Mouse (Mus musculus): ENCODE measurements around the gene Tpsab1. TPM values are rescaled to one million over a fixed set of nuclear protein-coding genes. Genes with fewer than 3 reads are reported as not detected.

Tpsab1 gene
- total RNA-seq (2021), result 1 to 10 TPM; 1.0 to 2.2 TPM
- long read RNA-seq, experiment 1, partial matches to known transcripts, result 0 of 2 reads
- long read RNA-seq, experiment 1, other reads (novel, unspliced or antisense), result 0 of 2 reads
- long read RNA-seq, experiment 2, partial matches to known transcripts, result 0 of 1 reads
- long read RNA-seq, experiment 2, other reads (novel, unspliced or antisense), result 0 of 1 reads

DNA sequence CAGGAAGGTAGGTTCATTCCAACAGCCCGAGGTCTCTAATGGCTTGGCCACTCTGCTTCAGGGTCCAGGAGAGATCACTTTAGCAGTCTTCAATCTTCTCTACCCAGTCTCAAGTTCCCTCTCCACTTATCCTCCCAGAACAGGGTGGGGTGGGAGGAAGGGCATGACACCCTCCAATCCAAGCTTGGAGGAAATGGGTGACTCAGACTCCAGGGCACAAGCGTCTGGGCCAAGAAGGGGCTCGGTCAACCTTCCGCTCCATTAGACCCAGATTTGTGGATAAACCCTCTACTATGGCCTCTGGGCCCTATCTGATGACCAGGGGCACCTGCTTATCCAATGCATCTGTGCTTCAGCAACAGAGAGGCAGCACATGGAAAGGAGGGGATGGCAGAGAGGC, at the start of gene Tpsab1:
Tpsab1 (minus strand) TSS at position 101 of the 400 bp plus-strand sequence.
- TF ChIP-seq CTCF (IDR thresholded peaks at IDR 0.05), result no peak
- Histone ChIP-seq H3K4me3 (no peak within 1 kb of the TSS), H3K27ac (no peak within 1 kb of the TSS)
- DNase-seq, result no peak
- intact Hi-C loops (cut with DNase I), result no loop called here

DNA sequence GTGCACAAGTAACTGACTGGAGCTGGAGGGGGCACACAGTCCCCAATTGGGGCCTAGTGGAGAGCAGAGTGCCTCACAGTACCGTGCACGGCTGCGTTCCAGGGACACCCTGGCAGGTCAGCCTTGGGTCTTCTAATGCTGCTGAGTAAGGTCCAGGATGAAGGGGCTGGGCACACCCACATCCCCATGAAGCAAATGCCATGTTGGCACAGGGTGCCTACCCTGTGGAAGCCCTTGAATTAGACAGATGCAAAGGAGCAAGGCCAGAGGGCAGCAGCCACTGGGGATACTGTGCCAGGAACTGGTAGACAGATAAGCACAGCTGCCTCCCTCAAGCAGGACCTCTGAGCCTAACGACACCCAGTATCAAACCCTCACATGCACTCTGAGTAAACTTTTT, 49.2 kb upstream of the Tpsab1 start:
- no peak for TF ChIP-seq CTCF (IDR thresholded peaks at IDR 0.05)
- intact Hi-C loops (cut with DNase I), result no loop called here
- no peak for DNase-seq
- H3K4me3 ChIP-seq, result no peak overlapping the region
- no peak overlapping the region for H3K27ac ChIP-seq

DNA sequence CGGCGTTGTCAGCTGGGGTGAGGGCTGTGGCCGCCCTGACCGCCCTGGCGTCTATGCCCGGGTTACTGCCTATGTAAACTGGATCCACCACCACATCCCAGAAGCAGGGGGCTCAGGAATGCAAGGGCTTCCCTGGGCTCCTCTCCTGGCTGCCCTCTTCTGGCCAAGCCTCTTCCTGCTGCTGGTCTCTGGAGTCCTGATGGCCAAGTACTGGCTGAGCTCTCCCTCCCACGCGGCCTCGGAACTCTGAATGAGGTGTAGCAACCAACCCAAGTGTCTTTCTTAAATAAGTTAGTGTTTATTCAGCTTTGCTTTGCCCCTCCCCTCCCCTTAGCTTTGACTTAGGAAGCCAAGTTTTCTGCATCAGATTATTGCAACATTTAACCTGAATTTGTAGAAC, 28.6 kb upstream of the Tpsab1 start:
- DNase-seq, result no peak
- intact Hi-C loops (cut with DNase I), result no loop called here
- TF ChIP-seq CTCF (IDR thresholded peaks at IDR 0.05), result no peak
- Histone ChIP-seq H3K27ac (no peak overlapping the region), H3K4me3 (no peak overlapping the region)

DNA sequence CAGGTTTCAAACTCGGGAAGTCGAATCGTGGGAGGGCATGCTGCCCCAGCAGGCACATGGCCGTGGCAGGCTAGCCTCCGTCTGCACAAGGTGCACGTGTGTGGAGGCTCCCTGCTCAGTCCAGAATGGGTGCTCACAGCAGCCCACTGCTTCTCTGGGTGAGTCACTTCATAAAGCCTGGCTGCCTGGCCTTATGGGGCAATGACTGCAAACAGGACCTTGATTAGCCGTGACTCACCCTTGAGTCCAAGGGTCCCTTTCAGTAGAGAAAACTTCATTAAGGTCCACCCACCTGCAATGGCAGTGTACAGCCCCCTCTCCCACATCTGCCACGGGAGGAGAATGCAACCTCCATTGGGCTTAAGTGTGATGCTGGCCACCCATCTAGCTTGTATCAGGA, 27.1 kb upstream of the Tpsab1 start:
- intact Hi-C loops (cut with DNase I), result no loop called here
- H3K4me3 ChIP-seq, result no peak overlapping the region
- H3K27ac ChIP-seq, result no peak overlapping the region
- TF ChIP-seq CTCF (IDR thresholded peaks at IDR 0.05), result no peak
- no peak for DNase-seq

DNA sequence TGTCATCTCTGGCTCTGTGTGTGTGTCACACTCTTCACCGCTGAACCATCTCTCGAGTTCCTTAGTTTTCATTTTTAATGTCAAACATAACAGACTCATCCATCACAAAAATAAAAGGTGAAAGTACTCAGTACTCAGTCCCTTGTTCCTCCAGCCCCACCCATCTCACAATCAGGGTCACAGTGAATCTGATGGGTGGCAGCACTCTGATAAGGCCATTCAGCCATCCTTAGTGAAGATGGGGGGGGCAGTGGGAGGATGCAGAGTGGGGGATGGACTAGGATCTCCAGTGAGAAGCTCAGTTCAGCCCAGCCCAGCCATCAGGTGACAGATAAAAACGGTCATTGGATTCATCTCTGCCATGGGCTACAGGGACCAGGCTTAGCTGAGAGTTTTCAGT, 23.6 kb upstream of the Tpsab1 start, which contains the start of gene Tpsg1:
Tpsg1 (plus strand) TSS at position 301 of the 400 bp plus-strand sequence.
- intact Hi-C loops (cut with DNase I), result no loop called here
- Histone ChIP-seq H3K27ac (no peak within 1 kb of the TSS), H3K4me3 (no peak within 1 kb of the TSS)
- no peak for TF ChIP-seq CTCF (IDR thresholded peaks at IDR 0.05)
- no peak for DNase-seq

DNA sequence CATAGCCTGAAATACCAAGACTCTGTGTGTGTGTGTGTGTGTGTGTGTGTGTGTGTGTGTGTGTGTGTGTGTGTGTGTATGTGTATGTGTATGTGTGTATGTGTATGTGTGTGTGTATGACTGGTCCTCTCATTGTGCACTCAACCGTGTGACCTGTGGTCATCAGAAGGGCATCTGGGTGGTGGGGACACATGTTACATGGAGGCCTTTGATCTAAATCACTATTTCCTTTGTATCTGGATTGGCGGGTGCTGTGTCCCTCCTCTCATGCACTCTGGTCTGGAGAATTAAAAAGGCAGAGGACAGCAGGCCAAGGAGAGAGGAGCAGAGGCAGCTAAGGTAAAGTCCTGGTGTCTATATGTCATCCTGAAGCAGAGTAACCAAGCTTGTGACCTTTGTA, 20.6 kb upstream of the Tpsab1 start, which contains the start of gene Tpsb2:
Tpsb2 (plus strand) TSS at position 301 of the 400 bp plus-strand sequence.
- H3K4me3 ChIP-seq, result no peak within 1 kb of the TSS
- intact Hi-C loops (cut with DNase I), result no loop called here
- no peak for DNase-seq
- no peak for TF ChIP-seq CTCF (IDR thresholded peaks at IDR 0.05)
- H3K27ac ChIP-seq, result no peak within 1 kb of the TSS

DNA sequence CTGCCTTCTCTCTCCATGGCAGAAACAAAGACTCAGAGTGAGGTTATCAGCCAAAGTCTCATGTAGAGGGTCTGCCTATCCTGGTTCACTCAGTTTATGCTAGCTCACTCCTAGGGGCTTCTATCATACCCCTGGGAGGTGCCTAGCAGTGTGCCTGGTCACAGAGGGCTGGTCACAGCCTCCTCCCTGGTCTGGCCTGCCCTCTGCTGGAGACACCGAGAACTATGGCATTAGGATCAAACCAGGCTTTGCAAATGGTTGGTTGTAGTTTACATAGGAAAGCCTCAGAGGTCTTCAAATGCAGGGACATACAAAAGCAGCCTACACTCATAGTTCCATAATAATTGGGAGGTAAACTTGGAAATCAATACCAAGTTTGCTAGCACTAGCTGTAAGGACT, 18.4 kb upstream of the Tpsab1 start:
- intact Hi-C loops (cut with DNase I), result loop anchor here (2.0 kb wide), 1 partner anchor 29 kb away; no protein-coding TSS in a partner anchor
- peak; percentile 34 for DNase-seq

DNA sequence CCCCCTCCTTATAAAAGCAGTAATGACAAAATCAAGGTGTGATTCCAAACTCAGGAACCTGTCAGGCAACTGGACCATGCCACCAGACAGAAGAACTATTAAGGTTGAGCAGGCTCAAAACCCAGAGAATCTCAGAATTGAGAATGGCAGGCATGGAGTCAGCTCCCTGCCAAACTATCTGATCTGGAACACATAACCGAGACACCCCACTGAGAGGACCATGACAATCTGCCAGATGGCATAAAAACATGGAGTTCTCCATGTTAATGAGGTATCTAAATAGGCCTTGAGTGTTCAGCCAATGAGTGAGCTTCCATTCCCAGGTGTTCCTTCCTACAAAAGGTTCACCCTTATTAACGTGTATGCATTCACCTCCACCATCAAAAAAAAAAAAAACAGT, 15.9 kb upstream of the Tpsab1 start:
- no peak overlapping the region for H3K27ac ChIP-seq
- intact Hi-C loops (cut with DNase I), result no loop called here
- no peak for TF ChIP-seq CTCF (IDR thresholded peaks at IDR 0.05)

More for the DNA sequence above, 18.4 kb upstream of the Tpsab1 start:
- peak; percentile 75 for TF ChIP-seq CTCF (IDR thresholded peaks at IDR 0.05)
- Histone ChIP-seq H3K4me3 (no peak overlapping the region), H3K27ac (no peak overlapping the region)

DNA sequence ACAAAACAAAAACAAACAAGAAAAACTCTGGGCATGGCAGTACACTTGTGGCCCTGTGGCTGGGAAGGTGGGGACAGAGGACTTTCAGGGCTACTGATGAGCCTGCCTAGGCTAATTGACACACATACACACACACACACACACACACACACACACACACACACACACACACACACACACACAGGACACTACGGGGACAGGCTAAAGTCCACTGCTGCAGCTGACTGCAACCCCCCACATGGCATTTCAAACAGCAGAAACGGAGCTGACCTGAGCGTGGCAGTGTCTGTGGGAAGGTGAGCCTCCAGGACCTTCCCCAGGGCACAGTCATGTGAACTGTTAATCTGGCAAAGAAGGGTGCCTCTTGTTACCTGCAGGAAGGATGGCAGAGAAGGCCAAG, 3.9 kb downstream of the Tpsab1 start:
- no peak for TF ChIP-seq CTCF (IDR thresholded peaks at IDR 0.05)
- DNase-seq, result no peak
- intact Hi-C loops (cut with DNase I), result no loop called here
- Histone ChIP-seq H3K27ac (no peak overlapping the region), H3K4me3 (no peak overlapping the region)

More for the DNA sequence above, 15.9 kb upstream of the Tpsab1 start:
- DNase-seq, result no peak
- no peak overlapping the region for H3K4me3 ChIP-seq

DNA sequence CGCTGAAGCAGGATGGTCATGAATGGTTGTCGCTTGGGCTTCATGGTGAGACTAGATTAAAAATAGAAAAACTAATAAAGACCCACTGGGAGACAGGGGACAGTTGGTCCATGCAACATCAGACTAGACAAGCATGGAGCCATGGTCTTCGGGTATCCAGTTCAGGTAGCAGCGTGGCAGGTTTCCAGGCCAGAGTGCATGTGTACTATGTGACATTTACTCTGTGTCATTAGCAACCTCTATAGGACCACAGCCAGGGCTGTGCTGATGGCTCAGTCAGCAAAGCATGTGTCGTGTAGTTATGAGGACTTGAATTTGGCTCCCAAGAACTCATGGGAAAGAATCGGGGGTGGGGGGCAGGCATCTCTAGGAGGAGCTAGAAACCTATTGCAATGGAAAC, 5.4 kb downstream of the Tpsab1 start:
- intact Hi-C loops (cut with DNase I), result no loop called here
- Histone ChIP-seq H3K27ac (no peak overlapping the region), H3K4me3 (no peak overlapping the region)
- TF ChIP-seq CTCF (IDR thresholded peaks at IDR 0.05), result no peak
- DNase-seq, result no peak

DNA sequence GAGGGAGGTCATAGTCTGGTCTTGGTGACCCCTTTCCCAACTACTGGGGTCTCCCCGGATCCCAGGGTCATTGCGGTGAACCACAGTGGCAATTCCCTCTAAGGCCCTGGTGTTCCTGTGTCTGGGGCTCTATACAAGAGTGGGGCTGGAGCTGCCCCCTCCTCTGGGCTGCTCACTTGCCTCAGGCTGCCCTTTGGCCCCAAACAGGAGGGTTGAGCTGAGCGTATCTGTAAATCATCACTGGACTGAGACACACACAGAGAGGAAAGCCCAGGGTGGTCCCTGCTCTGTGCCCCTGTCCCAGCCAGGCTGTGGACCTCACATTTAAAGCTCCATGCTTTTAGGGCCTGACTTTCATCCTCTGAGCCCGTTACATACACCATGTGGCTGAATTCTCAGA, 7.1 kb downstream of the Tpsab1 start:
- intact Hi-C loops (cut with DNase I), result no loop called here
- no peak for DNase-seq
- Histone ChIP-seq H3K4me3 (no peak overlapping the region), H3K27ac (no peak overlapping the region)
- TF ChIP-seq CTCF (IDR thresholded peaks at IDR 0.05), result no peak

DNA sequence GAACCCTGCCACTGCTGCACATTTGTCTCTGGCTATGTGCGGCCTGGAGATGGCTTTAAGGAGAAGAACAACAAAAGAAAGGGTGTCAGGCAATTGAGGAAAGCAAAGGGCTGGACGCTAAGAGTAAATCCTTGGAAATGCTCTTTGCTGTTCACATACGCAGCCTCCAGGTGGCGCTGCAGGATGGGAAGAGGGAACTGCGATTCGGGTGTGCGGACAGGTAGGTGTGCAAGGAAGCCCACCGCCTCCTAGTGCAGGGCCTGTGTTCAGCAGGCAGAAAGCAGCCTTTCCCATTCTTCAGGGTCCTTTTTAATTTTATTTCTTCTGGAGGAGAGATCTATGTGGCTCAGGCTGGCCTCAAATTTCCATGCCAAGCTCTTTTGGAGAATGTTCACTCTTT, 11.4 kb downstream of the Tpsab1 start:
- peak; percentile 48 for DNase-seq
- H3K4me3 ChIP-seq, result no peak overlapping the region
- intact Hi-C loops (cut with DNase I), result loop anchor here (1.0 to 2.0 kb wide), 2 partner anchors 29 to 137 kb away; no protein-coding TSS in a partner anchor

DNA sequence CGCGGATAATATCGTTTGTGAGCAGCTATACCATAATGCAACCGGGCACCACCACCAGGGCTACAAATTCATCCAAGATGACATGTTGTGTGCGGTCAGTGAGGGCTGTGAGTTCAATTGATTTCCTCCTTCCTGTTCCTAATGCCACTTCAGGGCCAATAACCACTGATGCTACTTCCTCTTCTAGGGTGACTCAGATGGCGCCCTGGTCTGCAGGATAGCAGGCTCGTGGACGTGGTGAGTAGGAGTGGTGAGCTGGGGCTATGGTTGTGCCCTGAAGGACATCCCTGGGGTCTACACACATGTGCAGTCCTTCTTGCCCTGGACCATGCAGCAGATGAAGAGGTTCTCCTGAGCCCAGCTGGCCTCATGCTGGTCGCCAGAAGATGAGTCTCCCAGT, 13.0 kb downstream of the Tpsab1 start:
- no peak for TF ChIP-seq CTCF (IDR thresholded peaks at IDR 0.05)
- H3K27ac ChIP-seq, result no peak overlapping the region
- intact Hi-C loops (cut with DNase I), result no loop called here
- no peak for DNase-seq
- no peak overlapping the region for H3K4me3 ChIP-seq

More for the DNA sequence above, 11.4 kb downstream of the Tpsab1 start:
- H3K27ac ChIP-seq, result no peak overlapping the region
- peak; percentile 84 for TF ChIP-seq CTCF (IDR thresholded peaks at IDR 0.05)

DNA sequence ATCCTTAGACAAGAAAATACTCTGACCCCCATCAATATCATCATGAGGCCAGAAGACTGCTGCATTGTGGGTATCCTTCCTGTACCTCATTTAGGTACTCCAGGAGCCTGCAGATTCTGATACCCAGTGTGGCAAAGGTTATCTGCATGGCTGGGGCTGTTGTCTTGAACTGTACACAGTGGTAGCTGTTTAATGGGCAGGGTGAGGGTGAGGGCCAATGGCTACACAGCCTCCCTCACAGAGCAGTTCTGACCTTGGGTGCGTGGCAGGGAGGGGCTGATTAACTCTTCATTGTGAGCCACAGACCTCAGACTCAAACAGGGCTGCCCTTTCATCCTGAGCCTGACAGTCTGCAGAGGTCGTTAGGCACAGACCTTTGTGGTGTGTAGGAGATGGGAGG, 22.4 kb downstream of the Tpsab1 start:
- Histone ChIP-seq H3K27ac (no peak overlapping the region), H3K4me3 (no peak overlapping the region)
- no peak for DNase-seq
- no peak for TF ChIP-seq CTCF (IDR thresholded peaks at IDR 0.05)
- intact Hi-C loops (cut with DNase I), result no loop called here
